Mouse (Mus musculus): ENCODE measurements at regions not wholly inside any gene's neighbourhood (a gene's known extent, or its start where the extent isn't known, plus 50 kb on each side); places are given as distances from the start of the nearest gene placed in this dataset.

DNA sequence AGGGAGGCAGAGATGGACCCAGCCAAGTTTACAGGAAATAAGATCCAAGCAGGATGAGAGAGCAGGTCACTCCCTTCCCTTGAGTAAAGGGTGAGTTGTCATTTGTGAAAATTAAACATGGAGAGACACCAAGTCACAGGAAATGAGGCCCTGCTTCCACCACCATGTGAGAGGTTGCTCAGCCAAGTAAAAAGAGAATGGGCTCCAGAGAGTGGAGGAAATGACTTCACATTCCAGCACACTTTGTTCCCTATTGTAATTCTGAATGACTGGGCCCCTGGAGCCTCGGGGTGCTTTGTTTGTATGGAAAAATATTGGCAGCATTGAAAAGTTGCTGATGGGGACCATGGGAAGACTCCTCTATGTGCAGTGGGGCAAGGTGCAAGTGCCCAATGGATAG is 129.9 kb upstream of the Rab11fip2 start:
- TF ChIP-seq POLR2A (IDR thresholded peaks at IDR 0.05; ENCODE audit: control insufficient read depth, extremely low read depth, insufficient read depth, low read length, poor library complexity): no peak
- no peak for TF ChIP-seq CTCF (IDR thresholded peaks at IDR 0.05; ENCODE audit: borderline replicate concordance, control insufficient read depth, extremely low read depth, insufficient read depth, low read length, poor library complexity)

Data from thymus, adult 2 months (tissue).